Mouse (Mus musculus) thymus, postnatal 36 days (tissue): Measurements from ENCODE around the gene Asic5.

ENCODE experiments used
- DNase-seq, 2 experiments: peaks; one replicate each; pipeline ENCODE4 v3.0.0; 2022; ENCODE audit warnings: mixed read lengths in 2 of 2

Gene Asic5

DNA sequence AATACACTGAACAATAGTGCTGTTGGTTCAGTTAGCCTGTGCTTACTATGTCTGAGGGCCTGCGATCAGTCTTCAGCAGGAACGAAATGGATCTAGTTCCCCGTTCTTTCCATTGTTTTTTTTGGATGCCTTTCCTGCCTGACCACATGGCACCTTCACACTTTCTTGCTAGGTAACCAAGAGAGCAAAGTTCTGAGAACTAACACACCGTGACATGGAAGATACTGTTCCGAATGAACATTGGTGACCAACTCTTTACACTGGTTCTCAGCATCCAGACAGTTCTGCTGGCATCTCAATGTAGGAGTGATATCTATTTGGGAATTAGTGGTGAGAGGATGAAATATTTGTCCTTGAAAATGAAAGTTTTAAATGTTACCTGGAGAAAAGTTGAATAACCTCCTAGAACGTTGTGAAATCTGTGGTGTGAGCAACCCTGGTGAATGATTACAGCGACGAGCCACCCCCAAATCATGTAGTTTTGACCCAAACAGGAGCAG, 40.4 kb downstream of the Asic5 start:
- no peak for DNase-seq

DNA sequence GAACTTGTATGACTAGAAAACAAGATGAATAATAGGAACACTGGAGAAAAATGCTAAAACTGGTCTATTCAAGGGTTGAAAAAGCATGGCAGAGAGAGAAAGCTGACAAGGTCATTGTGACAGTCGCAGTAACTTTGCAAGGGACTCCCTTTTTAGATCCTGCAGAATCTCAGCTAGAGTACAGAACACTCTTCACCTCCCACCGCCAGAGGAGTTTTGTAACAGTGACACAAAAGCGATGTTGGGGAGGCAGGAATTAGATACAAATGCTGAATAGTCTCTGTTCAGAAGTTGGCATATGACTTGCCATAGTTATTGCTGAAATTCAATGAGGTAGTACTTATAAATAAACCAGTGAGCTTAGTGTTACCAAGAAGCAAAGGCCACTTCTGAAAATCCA, 41.0 kb downstream of the Asic5 start:
- DNase-seq, result no peak

DNA sequence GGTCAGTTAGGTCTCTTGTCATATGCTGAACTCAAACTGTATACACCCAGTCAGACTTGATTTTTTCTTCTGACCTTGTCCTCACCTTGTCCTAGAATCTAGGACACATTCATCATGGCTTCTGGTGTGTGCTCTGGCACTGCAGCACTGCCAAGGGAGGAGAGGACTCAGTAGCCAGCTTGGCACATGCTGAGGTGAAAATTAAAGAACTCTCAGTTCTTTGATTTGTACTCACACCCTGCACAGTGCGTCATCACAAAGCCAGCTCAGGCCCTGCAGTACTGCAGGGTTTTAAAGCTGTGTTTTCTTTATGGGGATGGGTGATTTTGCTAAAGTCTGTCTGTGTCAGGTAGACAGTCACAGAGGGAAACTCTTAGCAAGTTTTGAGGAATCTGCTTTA, 45.2 kb downstream of the Asic5 start:
- no peak for DNase-seq

DNA sequence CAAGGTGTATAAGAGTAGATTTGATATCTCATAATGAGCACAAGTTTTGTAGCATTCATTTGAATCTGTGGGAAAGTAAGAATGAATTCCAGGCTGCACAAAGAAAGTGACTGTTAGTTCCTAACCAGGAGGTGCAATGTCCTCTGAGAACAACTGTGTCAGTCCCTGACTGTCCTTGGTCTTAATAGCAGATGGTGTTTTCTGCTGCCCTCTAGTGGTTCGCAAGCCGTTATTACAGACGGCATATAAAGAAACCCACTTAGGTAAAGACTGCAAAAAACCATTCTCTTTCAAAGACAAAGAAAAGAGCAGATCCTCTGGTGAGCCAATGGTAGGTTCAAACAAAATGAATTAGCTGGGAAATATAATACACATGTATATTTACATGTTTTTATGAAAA, 47.1 kb downstream of the Asic5 start:
- no peak for DNase-seq

DNA sequence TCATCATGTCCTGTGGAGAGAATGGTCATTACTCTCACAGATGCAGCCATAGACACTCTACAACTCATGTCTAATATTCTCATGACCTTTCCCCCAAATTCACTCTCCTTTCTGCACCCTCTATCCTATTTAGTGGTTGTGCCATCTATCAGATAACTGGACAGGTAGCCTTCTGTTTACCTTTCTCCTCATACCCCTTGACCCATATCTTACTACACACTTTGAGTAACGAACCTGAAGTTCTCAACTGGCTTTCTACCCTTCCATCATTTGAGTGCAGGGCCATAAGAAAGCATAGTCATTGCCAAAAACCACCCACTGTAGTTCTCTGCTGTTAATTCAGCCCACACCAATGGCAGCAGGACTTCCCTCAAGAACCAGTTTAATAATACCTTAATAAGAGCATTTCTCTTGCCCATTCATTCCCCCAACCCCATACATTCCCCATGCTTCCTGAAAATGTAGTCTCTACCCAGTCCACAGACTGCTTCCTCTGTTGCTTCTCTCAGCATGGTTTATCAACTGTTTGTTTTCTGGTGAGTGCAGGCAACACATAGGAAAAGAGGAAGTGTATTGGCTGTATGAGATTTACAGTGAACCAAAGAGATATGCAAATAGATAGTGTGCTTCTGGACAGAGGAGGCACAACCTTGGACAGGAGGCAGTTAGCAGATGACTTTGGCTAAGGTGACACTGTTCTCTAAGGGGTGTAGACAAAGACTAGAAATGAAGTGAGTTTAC, 48.1 kb downstream of the Asic5 start:
- no peak for DNase-seq

DNA sequence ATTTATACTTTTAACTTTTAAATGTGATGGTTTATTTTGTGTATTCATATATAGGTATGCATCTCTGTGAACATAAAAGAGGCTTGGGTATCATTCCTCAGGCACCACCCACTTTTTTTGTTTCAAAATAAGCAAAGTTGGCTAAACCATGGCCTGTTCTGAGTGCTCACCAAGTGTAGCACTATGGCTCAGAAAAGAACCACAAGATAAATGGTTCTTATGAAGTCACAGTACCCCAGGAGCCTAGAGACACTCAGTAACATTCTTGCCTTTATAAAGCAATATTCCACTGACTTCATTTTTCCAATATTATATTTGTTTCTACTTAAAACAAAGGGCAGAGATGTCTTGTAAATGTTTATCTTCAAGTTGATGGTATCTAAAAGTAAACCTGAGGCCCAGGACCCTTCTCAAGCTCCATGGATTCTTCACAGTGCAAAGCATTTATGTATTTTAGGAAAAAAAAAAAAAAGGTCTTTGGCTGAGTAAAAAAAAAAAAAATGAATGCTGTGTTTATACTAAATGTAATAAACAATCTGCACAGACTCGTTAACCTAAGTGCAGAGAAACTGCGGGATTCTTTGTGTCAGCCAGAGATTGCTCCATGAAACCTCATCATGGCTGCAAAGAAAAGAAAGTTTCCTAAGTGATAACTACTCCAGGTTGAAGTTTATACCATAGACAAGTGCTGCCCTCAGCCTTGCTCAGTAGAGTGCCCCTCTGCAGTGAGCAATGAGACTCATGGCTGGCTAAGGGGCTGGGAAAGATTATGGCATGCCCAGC, 54.4 kb downstream of the Asic5 start:
- no peak for DNase-seq

DNA sequence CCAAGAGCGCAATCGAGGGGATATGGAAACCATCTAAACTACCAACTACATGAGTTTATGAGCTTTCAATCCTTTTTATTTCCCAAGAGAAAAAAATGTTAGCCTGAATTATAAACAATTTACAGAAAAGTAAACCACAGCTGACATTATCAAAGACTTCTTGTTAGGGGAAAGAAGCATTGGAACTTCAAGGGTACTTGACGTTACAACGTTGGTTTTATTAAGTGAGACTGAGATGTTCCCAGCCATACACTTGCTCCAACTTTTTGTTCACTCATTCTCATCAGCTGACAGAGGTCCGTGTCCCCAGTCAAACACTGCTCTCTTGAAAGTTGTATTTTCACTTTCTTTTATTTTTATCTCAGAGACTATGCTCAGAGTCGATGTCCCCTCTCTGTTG, 61.6 kb downstream of the Asic5 start:
- no peak for DNase-seq

DNA sequence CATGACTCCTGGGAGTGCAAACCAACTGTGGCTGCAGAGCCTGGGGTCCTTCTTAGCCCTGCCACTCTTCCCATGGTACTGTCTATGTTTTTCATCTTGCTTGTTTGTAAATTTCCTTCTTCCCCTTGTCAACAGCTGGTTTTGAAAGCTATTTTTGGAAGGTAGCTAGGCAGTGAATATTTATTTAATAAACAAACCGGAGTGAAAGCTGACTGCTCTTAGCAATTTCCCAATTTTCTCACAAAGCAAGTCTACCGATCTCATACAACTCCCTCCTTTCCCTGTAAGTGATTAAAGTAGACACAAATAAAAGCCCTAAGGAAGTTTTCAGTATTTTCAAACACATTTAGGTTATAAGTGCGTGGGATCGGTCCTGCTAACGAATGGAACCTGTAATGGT, 62.8 kb downstream of the Asic5 start:
- no peak for DNase-seq

DNA sequence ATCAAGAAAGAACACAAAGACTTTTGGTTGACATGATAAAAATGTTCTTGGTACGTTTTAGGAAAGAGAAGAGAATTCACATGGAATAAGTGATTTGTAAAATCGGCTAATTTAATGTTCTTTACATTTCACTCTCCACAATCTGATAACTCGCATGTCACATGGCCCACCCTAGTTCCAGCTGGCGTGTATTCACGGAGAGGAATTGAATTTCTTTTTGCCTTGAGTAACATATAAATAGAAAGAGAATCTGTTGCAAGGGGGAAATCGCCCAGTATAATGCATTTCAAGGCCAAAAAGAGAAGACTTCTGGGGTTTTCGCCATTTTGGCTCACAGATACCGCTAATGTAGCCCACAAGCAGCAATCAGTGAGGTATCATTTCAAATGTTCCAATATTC, 64.0 kb downstream of the Asic5 start:
- DNase-seq, result no peak

DNA sequence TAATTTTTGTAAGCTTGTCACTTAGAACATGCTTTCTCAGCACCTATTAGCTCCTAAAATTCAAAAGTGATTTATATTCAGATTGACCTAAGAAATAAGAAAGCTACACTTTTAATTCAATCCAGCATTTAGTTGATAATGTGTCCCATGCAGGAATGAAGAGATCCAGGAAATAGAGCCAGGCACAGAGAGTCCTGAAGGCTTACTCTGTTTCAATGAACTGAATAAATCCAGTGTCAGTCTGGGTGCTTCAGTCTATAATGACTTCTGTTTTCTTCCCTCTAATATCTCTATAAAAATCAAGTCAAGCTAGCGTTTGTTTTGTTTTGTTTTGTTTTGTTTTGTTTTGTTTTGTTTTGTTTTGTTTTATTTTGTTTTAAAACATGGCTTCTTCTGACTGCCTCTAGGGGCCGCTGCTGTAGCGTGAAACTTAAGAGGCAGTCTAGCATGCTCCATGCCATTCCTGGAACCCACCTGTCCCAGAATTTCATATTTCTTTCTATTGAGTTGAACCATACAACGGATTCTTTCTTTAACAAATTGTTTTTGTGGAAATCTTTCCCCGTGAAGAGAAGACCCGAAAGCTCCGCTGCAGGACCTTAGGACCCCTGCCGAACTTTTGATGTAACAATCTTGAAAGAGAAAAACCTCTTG, 65.1 kb downstream of the Asic5 start:
- peak; percentile 12 to 16 for DNase-seq

DNA sequence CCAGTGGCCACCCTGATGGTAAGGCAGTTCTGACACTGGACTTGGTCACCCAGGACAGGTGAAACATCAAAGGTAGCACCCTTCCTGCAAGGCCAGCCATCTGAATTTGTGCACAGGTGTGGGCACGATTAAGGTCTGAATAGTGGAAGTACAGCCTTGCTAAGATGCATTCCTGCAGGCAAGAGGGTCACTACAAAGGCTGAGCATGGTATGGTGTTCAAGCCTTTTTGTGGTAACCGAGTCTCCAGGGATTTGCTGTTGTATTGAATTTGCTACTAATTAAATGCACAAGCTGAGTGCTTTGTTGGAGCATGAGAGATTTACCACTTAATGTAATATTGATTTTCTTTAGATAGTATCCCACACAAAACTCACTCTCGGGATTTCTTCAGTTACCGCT, 66.0 kb downstream of the Asic5 start:
- no peak for DNase-seq

DNA sequence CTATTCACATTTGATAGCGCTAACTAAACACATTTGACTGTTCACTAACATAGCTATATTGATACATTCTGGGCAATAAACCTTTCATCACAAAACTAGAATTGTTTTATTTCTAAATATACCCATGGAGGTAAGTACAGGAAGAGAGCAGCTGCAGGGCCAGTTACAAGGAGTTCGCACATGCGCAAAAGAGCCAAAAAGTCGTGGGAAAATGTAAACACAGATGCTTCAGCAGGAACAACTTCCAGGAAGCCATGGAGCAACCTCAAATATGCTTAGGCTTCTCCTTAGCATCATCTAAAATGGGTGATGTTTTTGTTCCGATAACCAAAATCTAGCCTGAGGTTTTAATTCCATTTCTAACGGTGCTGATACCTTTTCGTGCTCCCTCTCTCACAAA, 66.6 kb downstream of the Asic5 start:
- DNase-seq, result no peak

DNA sequence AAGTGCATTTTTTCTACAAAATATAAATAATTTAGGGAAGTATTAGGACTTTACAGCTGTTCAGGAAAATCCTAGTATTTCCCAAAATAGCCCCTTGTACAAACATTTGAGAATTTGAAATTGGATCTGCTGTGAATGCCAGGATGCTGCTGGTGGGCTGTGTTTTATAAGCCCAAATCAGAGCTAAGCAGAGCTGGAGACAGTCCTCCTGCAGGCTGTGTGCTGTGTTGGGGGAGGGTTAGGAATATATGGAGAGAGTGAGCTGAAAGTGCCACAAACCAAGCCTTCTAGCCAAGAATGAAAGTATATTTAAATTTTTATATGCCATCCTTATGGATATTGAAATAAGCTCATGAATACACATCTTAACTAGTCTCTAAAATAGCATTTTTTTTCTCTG, 69.4 kb downstream of the Asic5 start:
- DNase-seq, result no peak

DNA sequence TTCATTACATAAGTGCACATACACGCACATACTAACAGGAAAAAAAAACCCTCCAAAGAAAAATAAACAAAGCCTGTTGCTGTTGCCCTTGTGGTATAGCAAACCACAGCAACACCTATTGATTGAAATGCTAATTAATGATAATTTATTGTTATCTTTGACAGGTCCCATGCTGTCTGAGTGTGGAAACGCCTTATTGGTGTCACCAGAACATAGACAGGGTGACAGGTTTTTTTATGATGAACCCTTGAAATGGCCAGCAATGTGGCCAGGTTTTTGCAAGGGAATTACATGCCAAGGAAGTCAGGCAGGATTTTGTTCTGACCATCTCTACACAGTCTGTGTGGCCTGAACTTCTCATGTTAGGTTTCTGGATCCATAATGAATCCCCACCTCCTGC, 69.9 kb downstream of the Asic5 start:
- DNase-seq, result no peak

DNA sequence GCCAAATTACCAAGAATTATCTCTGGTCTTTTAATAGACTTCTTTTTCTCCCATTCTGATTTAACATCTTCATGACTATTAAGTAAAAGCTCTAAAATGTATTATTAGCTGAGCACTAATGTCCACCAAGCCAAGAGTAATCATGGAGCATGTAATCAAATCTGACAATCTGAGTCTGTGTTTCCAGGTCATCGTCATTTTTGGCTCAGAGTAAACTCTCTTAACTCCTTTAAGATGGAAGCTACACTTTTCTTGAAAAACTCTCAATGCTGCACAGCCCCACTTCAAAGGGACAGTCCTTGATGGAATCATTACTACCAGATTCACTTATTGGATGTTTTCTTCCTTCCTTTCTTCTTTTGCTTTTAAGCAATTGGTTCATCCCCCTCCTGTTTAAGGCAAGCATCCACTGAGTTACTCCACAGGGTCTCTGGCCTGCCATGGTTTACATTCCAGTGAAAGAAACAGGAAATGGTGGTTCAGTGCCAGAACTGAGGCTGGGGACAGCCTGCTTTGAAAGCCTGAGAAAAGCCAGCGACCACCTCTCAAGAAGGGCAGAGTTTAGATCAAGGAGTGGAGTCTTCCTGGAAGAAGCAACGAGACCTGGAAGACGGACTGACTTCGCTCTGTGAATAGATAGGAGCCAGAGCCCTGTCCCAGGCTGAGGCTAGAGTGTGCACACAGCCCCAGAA, 72.3 kb downstream of the Asic5 start:
- no peak for DNase-seq

DNA sequence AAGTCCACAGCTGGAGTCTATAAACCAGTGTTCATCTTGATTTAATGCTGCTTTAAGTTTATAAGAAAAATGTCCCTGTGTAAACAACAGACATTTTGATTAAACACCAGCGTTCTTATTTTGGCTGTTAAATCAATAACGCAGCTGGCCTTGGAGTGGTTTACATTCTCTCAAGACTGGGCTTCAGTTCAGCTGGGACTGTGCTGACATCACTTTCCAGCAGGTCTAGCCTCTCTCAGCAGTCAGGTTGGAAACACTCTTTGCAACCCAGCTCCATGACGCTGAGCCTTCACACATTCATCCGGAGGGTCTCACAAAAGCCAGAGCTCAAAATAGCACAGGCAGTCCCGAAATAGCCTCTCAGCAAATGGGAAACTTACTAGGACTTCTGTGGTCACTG, 75.1 kb downstream of the Asic5 start:
- DNase-seq, result no peak

DNA sequence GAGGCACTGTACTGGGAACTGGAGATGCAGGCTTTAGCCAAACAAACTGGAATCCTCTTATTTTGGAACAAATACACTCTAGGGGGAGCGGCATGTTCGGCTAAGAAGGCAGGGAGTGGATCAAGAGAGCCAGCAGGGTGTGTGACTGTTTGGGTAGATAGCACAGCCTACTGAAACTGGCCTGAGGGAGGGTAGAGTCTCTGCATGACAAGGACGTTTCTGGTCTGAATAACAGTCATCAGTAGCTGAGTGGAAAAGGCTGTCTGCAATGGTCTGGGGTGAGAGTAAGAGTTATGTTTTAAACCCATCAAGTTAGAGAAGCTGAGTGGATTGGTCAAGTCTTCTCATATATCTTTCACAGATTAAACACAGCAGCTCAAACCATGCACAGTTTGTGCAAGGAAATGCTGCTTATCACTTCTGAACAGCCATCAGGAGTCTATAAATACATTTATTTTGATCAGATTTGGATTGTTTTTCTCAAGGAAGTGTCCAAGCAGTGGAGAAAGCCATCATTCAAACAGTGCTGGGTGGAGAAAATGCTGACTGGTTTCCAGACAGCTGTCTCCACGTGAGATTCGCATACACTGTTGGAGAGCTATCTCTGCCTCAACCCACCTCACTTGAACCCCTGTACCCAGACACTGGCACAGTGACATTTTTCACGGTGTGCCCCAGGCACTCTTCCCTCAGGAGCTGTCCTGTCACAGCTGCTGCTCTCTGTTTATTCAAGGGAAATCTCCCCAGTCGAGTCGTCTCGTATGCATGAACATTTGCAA, 79.5 kb downstream of the Asic5 start:
- no peak for DNase-seq

DNA sequence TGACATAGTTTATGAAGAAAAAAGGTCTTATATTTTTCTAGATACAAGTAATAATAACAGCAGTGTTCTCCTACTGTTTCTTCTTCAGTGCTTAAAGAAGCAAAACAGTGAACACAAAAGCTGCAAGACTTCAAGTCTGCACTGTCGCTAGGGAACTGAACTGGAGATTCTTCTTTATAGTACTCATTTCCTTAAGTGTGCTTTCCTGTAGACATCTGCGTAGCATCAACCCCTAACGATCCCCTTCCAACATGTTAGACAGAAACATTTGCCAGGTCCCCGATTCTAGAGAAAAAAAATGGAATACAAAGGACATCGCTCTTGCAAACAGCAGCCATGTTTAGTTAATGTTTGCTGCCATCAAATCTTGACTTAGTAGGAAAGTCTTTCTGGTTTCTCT, 85.7 kb downstream of the Asic5 start:
- no peak for DNase-seq
